Mouse (Mus musculus): ENCODE results near the gene Tmem212.

The Tmem212 gene

DNA sequence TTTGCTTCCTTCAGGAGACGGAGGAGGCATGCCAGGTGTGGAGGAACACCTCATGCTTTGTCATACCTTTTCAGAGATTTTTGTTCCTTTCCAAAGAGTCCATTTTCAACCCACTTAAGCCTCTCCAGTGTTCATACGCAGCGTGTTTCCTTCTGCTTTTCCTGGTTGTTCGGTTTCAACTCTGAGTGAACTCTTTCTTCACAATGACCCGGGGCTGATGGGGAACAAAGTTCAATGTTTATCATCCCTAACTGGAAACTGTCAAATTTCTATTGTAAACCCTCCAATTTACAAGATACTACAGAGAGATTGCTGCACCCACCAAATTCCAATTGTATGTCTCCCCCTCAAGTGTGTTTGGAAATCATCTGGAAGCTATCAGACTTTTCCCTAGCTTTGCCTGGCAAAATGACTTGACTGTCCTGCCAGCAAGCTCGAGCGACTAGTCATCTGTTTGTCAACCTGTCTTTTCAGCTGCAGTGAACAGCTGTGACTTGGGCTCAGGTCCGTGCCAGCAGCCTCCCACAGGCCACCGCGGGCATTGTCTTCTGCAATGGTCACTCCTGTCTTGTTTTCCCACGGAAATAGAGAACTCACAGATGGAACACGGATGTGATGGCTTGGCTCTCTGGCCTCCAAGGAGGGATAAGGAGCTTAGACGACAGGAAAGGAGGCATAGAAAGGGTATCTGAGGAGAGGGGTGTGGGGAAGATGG, 3.0 kb upstream of the Tmem212 start:
- no peak for DNase-seq (ENCODE audit: low spot score)

DNA sequence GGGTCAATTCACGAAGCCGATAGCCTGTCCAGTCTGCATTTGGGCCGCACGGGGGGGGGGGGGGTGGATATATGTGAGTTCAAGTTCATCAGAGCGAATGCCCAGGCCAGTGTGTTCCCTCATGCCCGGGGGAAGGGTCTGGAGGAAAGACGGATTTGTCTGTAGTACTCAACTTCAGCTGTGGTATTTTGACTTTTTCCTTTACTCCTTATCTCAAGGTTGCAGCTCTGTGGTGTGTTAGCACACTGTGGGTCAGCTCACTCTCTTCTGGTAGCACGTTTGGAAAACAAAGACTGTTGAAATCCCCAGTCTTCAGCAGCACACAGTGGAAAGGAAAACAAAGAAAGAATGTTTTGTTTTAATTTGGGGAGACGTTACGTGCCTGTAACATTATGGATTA, 2.0 kb upstream of the Tmem212 start:
- no peak for DNase-seq (ENCODE audit: low spot score)

DNA sequence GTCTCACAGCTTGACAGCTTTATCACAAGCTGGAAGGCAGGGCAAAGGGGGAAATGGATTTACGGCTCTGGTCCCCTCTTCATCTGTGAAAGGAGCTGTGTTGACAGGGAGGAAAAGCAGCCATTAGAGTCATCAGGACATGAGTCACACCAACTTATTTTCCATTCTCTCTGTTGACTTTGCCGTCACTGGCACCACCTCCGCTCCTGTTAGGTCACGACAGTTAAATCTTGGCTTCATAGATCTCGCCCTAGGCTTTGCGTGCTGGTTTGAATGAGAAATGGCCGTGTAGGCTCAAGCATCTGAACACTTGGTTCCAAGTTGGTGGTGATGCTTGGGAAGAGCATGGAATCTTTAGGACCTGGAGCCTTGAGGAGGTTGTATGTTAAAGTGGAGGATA, 9.6 kb downstream of the Tmem212 start:
- no peak for DNase-seq (ENCODE audit: low spot score)

DNA sequence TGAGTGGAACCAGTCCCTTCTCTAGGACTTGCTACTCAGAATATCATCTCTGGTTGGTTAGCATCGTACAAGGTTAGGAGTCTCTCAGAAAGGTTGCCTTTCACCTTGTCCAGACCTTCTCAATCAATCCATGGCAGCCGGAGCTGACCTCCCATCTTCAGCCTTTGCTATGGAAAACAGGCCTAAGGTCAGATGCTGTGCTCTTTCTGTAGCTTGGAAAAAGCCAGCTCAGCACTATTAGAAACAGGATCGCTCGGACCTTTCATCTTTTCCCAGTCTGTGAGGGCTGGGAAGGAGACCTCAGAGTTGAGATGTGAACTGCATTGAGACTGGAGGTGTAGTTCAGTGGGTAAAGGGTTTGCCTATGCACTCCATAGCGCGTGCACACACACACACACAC, 10.6 kb downstream of the Tmem212 start:
- no peak for DNase-seq (ENCODE audit: low spot score)

DNA sequence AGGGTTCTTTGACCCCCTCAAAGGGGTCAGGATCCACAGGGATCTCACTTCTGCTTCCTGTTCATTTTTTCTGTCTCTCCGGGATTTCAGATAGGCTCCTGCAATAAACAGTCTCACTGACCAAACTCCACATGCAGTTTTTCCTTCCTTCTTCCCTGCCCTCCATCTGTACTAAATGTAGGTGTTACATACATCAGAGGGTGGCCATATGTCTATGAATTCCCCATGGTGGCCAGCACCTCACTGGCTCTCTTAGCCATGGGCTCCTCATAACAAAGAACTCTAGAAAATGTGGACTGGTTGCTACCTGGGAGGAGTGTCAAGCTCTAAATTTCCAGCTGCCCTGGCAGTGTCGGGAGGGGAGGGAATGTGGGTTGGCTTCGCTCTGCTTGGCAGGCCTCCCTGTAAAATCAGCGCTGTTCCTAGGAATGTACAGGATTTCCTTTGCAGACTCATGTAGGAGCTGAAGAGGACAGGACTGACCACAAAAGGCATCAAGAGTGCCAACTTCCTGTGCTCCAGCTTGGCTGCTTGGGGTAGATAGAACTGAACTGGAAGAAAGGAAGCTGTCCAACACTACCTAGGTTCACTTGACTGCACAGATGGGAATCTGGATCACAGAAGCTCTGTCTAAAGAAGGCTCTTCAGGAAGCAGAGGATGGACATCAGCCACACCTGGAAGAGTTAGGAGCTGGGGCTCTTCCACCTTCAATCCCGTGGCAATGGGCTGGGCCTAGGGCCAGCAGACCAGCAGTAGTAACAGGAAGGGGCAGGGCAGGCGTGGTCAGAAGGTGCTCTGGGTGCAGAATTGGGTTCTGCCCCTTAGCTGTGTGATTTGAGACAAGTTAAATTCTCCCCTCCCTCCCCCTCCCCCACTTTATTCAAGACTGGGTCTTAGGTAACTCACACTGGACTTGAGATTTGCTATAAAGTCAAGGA, 14.0 kb downstream of the Tmem212 start:
- DNase-seq (ENCODE audit: low spot score) = no peak

DNA sequence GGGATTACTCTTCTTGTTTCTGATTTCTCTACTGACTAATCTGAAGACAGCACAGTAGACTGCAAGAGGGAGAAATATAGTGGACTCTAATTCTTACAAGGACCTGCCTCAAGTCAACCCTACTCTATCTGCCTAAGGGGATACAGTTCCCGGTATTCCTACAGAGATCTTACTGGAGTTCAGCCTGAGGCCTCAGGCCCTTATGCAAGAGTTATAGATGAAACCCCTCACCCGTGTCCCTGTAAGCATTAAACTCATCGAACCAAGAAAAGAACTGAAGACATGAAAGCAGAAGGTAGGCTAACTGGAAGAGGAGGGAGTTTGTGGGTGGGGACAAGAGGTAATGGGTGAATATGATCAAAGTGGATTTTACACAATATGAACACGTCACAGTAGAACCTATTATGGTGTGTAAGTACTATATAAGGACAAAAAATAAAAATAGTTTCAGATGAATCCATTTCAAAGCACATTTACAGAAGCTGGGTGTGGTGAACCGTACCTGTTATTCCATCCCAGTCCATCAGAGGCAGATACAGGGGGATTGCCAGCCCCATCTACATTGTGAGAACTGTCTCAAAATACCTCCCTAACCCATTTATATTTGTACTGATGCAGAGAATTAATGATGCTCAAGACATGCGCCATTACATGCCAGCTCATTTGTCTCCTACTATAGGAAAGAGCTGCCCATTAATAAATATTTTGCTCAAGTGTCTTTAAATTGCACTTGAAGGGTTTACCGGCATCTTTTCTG, 17.1 kb downstream of the Tmem212 start:
- no peak for DNase-seq (ENCODE audit: low spot score)

DNA sequence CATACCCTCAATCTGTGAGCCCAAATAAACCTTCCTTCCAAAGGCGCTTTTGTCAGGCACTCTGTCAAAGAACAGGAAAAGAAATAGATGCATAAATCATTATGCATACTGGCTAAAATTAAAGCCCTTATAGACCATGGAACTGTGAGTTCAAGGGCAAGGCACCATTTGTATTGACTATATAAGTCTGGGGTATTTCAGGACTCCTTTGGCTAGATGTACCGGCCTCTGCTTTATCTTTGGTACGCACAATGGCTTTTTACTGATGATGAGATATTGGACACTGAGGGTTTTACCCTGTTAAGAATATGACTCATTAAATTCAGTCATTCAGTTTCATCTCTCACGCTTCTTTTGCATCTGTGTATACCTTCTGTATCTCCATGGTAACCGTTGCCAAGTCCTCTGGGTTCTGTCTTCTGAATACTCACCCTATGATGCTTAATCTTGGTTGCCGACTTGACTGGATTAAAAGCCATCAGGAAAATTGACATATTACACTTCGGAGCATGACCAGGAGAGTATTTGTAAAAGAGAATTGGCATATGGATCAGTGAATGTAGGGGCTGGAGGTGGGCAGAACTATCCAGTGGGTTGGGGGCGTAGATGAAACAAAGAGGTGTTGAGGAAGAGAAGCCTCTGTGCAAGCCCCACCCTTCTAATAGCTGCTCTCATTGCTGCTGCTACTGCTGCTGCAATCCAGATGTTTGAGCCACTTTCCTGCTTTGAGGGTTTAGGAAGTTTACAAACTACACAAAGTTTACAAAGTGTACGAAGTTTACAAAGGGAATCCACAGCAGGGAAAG, 22.7 kb downstream of the Tmem212 start:
- DNase-seq (ENCODE audit: low spot score) = no peak

DNA sequence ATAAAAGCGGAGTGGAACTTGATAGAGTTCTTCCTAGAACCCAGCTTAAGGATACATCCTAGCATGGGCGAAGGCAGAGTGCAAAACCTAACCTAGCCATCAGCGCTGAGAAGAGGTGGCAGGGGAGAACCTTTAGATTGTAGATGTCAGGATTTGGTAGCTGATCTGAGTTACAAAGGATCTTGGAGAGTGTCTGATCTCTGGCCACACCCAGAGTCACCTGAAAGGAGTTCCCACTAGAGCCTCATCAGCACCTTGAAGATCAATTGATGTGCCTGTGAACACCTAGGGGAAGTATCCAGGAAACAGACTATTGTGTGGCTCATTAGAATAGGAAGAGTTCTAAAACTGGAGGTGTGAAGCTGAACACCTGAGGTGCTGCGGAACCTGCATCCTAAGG, 23.7 kb downstream of the Tmem212 start:
- DNase-seq (ENCODE audit: low spot score) = no peak

DNA sequence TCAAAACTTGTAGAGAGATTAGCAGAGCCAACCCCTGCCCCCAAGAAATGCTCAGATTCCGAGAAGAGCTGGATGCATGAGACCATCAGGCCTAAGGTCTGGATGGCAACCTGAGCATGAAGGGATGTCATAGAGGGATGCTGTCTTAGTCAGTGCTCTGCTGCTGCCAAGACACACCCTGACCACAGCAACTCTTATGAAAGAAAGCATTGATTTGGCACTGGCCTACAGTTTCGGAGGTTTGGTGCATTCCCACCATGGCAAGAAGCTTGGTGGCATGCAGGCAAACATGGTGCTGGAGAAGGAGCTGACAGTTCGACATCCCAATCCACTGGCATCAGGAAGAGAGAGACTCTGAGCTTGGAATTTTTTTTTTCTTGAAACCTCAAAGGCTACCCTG, 24.3 kb downstream of the Tmem212 start:
- DNase-seq (ENCODE audit: low spot score) = no peak

DNA sequence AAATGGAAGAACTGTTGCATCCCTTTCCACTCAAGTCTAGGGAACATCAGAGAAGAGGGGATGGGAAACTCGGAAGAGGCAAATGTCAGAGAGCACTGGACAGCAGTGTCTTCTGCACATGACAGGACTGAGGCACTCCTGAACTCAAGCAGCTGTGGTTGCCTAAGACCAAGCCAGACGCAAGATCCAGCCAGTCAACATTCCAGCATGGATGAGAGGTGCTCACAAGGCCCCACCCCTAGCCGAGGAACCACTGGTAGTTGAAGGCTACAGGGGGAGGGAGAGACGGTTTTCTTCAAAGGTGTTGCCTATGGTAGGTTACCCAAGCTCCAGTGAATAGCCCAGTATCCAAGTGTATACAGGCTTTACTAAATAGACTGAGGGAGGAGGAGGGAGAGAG, 24.8 kb downstream of the Tmem212 start:
- no peak for DNase-seq (ENCODE audit: low spot score)

DNA sequence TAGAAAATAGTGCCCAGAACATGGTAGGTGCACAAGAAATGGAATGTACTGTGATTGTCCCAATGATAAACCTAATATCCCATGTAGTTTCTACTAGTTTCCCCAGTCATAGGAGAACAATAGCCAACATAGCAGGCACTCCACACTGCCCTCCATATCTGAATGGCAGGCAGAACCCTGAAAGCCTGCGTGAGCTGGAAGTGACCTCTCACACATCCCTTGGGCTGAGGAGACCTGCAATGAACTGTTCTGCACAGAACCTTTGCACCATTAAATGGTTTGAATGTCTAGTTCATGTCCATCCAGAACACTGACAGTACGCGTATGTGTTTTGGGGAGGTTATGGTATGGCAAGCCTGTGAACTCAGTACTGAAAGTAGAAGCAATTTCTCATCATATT, 27.5 kb downstream of the Tmem212 start:
- no peak for DNase-seq (ENCODE audit: low spot score)

DNA sequence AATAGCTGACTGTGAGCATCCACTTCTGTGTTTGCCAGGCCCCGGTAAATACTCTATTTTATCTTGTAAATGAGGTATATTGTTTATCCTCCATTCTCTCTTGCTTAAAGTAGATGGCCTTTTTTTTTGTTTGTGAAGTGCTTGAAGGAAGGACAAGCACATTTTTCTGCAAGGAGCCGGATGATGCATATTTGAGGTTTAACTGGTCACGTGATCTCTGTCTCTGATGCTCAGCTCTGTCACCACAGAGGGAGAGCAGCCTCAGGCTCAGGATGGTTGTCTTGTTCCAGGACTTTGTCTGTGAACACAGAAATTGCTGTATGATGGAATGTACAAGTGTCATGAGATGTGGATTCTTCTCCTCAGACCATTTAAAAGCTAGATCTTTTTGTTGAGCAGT, 28.4 kb downstream of the Tmem212 start:
- no peak for DNase-seq (ENCODE audit: low spot score)

DNA sequence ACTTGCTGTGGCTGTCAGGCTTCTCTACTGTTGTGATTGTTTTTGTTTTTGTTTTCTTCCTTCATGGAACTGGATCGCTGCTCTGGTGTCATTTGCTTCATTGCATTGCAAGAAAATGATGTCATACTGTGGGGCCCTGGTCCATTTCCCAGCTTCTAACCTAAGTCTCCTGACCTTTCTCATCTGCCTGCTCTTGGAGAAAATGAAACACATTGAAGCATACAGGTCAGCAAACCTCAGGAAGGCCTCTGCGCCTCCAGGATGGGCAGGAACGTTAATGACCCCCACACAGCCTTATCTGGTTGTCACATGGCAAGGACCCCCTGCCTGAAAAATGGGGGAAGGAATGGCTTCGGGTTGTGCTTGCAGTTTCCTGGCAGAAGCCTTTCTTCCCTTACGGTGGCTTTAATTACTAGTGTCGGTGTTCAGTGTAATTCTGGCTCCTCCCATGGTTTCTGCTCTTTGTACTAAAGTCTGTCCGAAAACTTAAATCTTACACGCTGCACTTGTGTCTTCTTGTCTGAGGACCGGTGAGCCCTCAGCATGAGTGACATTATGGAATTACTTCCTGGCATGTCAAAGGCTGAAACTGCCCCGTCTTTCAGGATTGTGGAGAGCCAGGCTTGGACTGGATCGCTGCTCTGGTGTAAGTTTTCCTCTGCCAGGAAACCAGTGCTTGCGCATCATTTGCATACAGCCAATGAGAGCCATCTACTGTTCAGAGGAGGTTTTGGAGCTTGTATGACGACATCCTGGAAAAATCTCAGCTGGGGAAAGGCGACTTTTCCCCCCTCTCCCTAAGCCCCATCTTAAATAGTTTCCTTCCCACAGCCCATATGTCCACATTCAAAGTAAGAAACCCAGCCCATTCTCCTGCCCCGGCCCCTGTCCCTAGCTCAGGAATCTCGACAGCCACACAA, 33.1 kb downstream of the Tmem212 start:
- peak; percentile 50 for DNase-seq (ENCODE audit: low spot score)

DNA sequence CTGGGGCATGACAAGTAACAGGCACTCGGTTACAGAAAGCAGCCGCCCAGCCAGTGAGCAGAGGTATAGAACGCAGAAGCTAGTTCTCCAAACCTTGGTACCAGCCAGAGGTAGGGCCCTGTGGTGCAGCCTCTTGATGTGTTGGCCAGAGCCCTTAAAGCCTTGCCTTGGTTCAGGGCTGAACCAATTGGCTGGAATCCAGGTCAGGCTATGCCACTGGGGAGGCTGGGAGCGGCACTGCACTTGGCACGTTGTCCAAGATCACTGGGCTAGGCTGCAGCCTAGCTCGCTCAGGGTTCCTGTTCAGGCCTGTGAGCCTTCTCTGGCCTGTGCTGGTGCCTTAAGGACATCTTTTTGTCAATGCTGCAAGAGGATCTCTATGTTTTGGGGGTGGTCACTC, 34.6 kb downstream of the Tmem212 start:
- peak; percentile 33 for DNase-seq (ENCODE audit: low spot score)

DNA sequence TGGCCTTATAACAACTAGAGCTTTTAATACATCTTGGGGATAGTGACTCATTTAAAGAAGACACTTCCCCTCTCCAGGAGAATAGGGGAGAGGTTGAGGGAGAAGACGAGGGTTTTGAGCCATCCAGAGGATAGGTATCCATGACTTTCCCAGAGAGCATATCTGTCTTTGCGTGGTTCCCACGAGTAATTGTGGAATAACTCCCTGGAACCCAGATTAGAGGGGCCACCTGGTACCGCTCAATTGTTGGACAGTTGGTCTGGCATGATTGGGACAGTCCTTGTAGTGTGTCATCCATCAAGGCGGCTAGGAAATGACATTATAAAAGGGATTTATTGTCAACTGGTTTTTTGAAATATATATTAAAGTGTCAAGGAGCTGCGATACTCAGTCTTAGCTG, 35.1 kb downstream of the Tmem212 start:
- no peak for DNase-seq (ENCODE audit: low spot score)

DNA sequence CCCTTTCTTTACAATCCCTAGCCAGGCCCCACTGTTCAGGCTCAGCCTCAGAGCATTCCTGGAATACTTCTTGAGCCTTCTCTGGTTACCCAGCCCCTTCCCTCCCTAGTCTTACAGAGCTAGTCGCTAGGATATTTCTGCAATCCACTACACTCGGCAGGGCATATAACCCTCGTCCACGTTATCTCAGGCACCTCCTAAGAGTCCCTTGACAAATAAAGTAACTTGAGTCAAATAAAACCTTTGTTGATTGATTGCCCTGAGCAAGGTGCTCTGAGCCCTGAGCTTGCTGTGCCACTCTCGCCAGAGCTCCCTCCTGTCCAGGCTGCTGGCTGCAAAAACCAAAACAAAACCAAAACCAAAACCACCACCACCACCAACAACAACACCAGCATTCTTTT, 37.0 kb downstream of the Tmem212 start:
- no peak for DNase-seq (ENCODE audit: low spot score)

DNA sequence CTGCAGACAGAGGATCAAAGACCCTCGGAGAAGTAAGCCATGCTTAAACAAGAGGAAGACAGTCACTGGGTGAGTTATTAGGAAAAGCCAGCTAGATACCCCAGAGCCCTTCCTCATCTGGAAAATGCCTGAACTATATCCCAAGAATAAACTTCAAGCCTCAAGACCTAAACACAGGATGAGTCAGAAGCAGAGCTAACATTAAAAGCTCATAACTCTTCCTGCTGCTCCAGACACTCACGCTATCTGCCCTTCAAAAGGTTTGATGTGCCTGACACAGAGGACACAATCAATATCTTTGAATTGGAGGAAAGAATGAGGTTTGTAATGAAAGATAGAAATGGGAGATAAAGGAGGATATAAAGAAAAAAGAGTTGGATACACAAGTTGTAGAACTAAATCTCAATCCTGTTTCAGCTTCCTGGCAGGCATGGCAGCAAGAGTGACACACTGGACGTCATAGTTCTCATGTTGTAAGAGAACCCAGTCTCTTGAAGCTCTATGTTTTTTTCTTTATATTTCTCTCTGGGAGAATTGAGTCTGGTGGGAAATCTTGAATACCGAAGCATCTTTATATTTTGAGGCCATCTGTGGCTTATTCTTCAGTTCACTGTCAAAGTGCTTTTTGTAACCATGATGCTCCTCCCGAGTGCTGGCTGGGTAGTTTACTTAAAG, 37.6 kb downstream of the Tmem212 start:
- no peak for DNase-seq (ENCODE audit: low spot score)

DNA sequence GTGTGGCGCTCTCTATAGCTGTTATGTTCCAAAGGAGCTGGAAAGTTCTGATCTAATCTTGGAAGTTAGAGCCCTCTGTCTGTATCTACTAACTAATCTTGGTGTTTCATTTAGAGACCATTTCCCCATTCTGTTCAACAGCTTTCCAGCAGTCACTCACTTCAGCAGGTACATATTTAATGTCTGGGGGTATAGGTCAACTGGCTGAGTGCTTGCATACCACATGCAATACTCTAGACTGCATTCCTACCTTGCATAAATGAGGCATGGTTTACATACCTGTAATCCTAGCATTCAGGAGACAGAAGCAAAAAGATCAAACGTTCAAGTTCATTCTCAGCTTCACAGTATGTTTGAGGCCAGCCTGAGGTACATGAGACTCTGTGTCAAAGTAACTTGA, 39.9 kb downstream of the Tmem212 start:
- no peak for DNase-seq (ENCODE audit: low spot score)

DNA sequence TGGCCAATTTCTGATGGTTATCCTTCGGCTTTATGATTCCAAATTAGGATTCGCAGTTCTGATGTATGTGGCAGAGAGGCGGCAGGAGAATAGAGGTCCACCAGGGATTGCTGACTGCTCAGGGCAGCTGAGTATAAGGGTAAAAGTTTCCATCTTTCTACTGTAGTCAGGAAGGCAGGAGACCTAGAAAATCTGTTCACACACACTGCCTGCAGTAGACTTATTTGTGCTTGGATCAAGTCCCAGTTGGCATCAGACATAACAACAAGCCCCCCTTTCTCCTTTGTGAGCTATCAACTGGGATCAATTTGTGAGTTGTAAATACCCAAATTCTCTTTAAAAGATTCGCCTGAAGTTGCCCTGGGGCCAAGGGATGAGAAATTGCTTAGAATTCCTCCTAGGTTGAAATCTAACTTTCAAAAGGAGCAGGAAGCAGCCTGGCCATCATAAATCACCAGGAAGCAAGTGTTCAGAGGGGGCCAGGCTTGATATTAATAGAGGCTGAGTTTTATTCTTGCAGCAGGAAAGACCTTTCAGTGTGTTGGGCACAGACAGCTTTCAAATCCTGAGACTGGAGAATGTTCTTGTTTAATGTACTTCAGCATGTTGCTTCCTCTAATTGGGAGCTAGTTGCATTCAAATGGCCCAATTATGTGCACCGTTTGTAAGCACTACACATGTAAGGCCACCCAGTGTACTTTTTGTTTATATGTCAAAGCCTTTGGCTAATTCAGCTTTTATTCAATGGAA, 41.6 kb downstream of the Tmem212 start:
- no peak for DNase-seq (ENCODE audit: low spot score)

DNA sequence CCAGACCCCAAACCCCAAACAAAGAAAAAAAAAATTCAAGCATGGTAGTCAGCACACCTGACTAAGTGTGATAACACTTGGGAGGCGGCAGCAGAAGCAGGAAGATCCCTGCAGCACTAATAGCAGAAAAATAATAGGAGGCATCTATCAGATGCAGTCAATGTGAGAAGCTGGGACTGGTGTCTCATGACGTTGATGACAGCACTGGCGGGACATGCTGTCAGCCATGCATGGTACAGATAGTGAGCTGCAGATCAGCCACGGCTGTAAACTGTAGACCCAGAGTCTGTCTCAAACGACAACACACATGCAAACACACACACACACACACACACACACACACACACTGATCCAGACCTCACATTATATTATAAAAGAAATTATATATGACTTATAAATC, 52.9 kb downstream of the Tmem212 start:
- no peak for DNase-seq (ENCODE audit: low spot score)
